Mouse (Mus musculus): ENCODE measurements around the gene Pin1.
"Not testable (repeated sequence)": the region's sequence is repeated elsewhere in the genome, so short reads cannot be mapped to it uniquely, and the experiment has no call there.

Gene Pin1

DNA sequence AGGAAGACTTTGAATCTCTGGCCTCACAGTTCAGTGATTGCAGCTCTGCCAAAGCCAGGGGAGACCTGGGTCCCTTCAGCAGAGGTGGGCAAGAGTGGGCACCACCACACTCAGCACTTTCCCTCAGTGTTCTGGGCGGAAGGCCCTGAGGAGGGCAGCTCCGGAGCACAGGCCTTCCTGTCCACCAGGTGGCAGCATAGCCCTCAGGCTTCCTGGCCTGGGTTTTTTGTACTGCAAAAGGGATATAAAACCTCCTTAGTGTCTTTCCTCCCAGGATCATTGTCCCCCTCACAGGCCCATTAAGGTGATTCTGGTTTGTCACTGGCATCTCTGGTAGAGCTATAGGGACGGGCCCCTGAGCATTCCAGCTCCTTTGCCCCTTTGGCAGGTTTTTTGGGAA, 10.4 kb downstream of the Pin1 start:
- DNase-seq (ENCODE audit: low read depth, low spot score): peak; percentile 66

DNA sequence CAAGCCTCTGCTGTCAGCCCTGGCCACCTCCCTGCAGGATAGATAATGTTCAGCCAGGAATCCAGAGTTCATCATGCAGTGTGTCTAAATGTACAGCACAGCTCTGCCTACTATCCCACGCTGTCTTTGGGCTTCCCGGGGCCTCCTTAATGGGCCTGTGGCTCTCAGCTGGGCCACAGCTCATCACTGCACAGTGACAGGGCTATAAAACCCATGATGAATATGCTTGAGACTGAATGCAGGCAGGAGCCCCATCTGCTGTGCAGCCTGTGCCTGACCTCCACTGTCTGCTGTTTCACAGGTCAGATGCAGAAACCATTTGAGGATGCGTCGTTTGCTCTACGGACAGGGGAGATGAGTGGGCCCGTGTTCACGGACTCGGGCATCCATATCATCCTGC, 11.0 kb downstream of the Pin1 start:
- no peak for DNase-seq (ENCODE audit: low read depth, low spot score)

DNA sequence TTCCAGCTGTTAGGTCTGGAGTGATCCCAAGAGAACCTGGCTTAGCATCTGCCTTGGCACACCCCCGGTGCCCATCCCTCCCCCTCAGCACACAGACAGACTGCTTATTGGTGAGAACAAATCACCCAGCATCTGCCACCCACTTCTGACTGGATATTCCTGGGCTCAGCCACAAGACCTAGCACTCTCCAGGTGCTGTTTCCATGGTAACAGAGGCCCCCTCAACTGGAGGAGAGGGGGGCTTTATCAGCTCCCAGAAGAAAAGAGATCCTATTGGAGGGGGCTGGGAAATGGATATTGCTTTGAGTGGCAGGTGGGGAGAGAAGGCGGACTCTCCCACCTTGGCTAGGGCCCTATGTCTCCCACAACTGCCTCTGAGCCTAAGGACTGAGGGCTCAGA, 12.1 kb downstream of the Pin1 start:
- DNase-seq (ENCODE audit: low read depth, low spot score): no peak

DNA sequence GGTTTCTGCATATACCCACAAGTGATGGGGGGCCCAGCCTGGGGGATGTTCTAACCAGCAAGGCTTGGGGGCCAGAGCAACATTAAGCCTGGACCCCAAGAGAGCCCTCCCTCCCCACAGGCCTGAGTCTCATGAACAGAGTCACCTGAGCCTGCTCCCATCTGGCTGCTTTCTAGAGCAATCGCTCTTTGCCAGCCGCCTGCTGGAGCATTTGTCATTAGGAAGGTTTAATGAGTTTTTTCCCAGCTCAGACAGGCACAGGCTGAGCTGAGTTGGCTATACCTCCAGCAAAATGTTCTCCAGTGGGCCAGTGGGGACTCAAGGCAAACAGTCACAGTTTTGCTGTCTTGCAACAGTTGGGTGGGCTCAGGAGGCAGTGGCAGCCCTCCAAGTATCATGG, 12.5 kb downstream of the Pin1 start:
- DNase-seq (ENCODE audit: low read depth, low spot score): no peak

DNA sequence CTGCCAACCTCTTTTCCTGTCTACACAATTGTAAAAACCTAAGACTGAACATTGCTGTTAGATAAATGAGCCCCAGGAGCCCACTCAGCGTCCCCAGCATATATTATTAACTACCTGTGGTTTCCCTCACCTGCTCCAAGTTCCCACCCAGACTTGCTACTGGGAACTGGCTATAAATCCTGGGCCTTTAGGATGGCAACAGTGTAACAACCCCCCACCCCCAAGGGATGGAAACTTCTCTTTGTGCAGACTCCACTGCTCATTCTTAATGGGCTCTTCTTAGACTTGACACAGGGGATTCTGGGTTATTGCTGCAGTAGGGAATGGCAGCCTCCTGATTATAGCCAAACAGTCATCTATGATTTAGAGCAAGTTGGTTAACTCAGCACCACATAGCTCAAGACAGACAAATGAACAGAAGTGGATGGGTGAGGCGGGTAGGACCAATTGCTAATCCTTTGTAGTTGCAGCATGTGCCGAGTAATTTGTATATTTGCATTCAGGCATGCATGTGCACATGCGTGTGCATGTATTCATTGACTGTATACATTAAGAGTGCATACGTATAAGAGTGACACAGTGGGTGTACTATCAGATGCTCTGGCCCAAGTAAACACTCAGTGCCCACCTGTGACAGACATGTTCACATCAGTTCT, 13.2 kb downstream of the Pin1 start:
- no peak for DNase-seq (ENCODE audit: low read depth, low spot score)

DNA sequence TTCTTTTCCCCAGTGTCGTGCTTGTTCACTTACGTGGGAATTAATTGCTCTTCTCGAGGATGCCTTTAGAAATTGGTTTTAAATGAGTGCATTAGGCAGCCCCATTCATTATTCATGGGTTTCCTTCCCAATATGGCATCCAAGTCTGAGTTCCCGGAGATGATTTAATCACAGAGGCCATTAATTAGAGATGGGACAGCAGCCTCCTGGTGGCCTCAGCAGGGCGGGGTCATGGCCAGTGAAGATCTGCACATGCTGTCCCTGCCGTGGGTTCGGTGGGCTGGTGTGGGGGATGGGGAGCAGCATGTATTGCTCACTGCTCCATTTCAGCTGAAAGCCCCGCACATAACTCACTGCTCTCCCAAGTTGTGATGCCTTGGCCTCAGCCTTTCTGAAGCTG, 14.0 kb downstream of the Pin1 start:
- no peak for DNase-seq (ENCODE audit: low read depth, low spot score)

DNA sequence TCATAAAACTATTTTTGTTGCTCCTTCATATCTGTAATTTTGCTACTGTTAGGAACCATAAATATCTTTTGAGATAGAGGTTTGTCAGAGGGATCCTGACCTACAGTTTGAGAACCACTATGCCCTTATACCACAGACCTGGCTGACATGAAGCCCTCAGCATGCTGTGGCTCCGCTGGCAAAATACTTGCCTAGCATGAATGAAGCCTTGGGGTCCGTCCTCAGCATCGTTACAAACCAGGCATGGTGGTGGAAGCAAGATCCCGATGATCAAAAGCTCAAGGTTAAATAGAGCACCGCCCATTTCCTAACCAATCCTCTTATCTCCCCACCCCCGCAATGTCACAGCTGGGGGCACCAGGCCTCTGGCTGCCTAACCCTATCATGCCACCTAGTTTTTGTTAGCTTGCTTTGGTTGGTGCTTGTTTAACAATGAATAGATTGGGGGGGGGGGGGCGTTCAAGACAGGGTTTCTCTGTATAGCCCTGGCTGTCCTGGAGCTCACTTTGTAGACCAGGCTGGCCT, 14.7 kb downstream of the Pin1 start:
- DNase-seq (ENCODE audit: low read depth, low spot score): peak; percentile 68

DNA sequence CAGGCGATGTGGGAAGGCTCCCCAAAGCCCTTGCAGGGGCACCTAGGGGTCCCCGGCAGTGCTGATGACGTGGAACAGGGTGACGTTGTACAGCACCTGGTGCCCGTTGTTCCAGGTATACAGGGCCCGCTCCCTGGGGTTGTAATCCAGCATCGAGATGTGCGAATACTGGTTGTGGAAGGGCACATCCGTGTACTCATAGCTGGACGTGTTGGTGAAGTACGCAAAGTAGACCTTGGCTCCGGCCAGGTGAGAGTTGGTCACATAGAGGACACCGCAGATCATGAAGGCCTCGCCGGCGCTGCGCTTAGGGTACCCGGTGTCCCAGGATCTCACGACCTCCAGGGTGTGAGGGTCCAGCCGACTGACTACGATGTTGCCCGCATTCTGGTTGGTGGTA, 16.2 kb downstream of the Pin1 start:
- no peak for DNase-seq (ENCODE audit: low read depth, low spot score)

DNA sequence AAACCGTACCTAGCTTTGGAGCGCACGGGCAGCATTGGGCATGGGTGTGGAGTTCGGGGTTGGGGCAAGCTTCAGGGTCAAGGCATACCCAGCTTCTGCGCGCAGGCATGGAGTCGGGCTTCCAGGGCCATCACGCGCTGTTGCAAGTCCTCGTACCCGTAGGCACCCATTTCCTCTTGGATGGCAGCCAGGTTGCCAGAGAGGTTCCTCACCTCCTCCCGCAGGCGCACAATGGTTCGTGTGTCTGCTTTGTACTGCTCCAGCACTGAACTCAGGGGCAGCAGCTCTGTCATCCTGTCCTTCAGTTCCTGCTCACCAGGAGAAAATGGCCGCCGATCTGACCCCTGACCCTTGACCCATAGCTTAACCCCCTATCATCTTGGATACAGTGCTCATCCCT, 20.2 kb downstream of the Pin1 start:
- no peak for DNase-seq (ENCODE audit: low read depth, low spot score)

DNA sequence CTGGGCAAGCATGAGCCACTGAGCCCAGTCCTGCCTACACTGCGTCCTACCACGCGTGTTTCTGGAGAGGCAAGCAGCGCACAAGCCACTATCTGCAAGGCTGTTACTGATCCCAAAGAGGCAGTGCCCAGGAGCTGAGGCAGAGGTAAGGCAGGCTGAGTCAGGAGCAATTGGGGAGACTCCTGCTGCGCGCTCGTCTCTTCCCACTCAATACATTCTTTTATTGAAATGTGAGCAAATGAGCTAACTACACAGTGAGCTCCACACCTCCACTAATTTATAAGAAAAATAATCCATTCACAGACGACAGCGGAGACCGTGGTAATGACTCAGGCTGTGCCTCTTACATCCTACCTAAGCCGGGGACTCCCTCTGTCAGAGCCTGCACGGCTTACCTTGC, 26.0 kb downstream of the Pin1 start:
- no peak for DNase-seq (ENCODE audit: low read depth, low spot score)

DNA sequence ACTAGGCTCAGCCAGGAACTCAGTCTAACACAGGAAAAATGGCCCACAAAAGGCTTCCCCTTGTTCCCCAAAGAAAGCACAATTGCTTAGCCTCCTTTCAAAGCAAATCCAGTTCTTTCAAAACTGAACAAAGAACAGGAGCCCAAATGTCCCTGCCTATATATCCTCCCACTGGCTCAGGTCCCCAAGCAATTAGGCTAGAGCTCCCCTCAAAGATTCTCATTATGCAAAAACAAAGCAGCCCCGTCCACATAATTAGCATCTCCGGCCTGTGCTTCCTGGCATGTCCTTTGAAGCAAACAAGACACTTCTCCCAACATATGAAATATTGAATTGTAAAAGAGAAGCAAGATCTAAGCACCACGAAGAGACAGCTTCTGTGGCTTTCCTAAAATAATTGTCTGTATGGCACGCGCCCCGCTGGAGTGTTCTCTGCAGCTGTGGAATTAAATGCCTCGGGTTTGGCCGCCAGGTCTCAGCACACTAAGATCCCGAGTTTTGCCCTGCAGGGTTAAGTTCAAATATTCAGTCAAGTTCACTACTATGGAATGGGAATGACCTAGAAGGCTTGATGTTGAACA, 28.6 kb downstream of the Pin1 start:
- DNase-seq (ENCODE audit: low read depth, low spot score): no peak

DNA sequence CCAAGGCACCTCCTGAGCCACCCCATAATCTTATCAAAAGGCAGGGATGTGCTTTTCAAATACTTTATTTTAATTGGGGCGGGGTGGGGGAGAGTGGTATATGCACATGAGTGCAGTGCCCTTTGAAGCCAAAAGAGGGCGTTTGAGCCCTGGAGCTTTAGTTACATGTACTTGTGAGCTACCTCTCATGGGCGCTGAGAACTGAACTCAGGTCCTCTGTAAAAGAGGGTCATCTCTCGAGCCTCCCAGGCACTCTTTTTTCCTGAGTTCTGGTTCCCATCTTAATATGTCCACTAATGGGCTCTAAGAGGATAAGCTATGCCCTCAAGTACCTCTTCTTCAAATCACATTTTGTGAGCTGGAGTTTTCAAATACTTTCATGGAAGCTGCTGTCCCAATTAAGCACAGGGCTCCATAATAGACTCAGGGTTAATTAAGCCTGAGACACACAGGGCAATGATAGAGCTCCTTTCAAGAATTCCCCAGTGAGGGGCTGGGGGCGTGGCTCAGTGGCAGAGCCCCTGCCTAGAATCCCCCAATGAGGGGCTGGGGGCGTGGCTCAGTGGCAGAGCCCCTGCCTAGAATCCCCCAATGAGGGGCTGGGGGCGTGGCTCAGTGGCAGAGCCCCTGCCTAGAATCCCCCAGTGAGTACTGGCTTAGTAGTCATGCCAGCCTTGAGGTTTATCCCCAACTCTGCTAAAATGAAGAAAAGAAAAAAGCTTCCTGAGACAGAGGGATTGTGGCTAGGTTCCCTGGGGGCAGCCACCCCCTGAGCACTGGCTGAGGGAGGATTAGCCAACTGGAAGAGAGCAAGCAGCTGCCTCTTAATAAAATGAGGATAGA, 29.9 kb downstream of the Pin1 start:
- peak; percentile 51 for DNase-seq (ENCODE audit: low read depth, low spot score)

DNA sequence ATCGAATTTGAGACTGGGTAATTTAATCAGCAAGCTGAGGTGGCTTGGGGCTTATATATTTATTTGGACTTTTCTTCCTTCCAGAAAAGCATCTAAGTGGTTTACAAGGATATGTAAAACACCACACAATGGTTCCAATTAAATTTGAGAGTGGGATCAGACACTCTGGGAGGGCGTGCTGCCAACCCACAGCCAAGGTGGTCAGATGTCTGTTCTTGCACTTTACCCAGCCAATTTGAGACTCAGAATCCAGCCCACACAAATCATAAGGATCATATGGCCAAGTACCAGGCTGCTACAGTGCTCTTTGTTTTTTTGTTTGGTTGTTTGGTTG, 30.5 kb downstream of the Pin1 start:
- DNase-seq (ENCODE audit: low read depth, low spot score): no peak

DNA sequence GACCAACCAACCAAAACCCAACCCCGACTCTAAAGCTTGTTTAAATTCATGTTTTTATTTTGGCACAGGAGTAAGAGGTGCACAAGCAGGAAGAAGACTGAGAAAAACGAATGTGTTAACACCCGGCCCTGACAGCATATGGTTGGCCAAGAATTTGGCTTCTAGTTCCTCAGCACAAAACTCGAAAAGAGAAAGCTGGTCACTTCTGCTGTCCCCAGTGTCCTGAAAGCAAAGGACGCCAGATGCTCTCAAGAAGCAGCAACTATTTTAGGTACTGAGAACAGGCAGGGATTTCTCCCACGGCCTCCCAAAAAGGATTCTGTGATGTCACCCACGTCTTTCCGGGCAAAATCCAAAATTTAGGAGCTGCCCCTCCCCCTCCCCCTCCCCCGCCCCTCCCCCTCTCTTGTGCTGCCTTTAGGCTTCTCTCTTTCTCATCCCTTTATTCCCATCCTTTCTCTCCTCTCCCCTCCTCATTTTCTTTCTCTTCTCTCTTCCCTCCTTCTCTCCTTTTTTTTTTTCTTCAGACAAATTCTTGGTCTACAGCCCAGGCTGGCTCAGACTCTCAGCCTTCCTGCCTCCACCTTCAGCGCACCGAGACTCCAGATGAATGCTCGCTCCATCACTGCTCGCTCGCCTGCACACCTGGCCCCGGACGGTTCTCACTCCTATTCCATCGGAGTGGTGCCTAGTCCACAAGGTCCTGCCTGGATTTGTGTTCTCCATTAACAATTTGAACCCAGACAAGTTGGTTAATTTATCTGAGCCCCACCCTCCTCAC, 33.4 kb downstream of the Pin1 start:
- DNase-seq (ENCODE audit: low read depth, low spot score): no peak

DNA sequence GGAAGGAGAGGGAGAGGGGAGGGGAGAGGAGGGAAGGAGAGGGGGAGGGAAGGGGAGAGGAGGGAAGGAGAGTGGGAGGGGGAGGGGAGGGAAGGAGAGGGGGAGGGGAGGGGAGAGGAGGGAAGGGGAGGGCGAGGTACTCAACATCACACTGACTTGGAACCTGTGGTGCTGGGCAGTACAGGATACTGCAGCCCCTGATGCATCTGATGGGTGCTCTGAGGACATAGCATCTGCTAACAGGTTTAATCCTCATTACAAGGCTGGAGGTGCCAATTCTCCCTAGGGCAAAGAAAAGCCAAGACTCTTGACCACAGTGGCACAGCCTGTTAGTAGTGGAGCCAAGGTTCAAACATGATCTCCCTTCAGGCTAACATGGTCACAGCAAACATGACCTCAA, 37.5 kb downstream of the Pin1 start:
- no peak for DNase-seq (ENCODE audit: low read depth, low spot score)

DNA sequence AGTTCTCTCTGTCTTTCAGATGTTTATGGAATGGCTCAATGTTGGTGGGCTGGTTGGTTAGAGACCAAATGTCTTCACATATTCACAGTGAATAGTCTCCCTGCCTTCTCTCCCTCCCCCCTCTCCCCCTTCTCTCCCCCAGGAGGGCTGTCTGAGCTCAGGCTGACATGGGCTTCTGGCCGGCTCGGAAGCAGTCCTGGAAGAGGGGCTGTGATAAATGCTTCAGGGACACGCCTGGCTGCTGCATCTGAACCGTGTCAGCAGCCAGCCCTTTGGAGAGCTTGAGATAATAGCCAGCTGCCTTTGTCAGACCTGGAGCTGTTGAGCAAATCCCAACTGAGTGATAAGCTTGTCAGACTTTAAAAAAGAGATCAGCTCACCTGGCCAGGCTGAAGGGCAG, 38.0 kb downstream of the Pin1 start:
- DNase-seq (ENCODE audit: low read depth, low spot score): no peak

DNA sequence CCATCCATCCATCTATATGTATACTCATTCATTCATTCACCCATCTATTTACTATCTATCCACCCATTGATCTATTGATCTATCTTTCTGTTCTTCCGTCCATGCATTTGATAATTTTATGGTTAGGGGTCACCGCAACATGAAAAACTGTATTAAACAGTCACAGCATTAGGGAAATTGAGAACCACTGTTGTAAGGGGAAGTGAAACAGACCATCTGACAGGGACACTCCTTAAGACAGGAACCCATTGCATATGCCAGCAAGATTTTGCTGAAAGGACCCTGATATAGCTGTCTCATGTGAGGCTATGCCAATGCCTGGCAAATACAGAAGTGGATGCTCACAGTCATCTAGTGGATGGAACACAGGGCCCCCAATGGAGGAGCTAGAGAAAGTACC, 38.6 kb downstream of the Pin1 start:
- not testable (repeated sequence) for DNase-seq (ENCODE audit: low read depth, low spot score)

DNA sequence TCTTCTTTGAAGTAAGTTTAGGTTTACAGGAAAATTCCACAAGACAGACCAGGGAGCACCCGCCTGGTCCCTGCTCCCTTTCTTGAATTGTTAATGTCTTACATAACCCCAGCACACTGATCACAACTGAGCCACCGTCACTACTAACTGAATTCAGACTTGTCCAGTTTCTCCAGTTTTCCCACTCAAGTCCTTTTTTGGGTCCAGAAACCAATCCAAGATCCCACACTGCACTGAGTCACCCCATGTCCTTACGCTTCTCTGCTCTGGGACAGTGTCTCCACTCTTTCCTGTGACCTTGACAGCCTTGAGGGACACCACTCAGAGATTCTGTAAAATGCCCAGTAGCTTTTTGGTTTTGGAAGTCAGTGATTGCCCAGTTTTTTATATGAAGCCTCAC, 41.0 kb downstream of the Pin1 start:
- no peak for DNase-seq (ENCODE audit: low read depth, low spot score)

DNA sequence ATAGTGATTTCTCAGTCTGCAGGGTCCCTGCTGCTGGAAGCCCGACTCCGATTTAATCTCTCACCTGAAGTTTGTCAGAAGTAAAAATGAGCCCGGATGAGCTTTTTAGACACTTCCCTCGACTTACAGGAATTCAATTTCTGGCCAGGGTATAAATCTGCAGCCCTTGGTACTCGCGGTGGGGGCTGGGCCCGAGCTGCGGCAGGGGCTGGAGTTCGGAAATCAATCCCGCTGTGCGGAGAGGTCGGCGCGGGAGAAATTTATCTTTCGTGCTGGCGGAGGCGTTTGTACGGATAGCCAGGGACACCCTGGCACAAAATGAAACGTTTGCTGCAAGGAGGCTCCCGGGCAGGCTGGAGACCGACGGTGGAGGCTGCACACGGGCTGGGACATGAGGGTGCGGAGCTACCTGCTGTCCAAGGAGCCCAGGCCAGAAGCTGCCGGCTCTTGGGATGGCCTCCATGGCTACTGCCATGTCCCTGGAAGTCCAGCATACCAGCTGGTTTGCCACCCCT, 42.9 kb downstream of the Pin1 start:
- peak; percentile 22 for DNase-seq (ENCODE audit: low read depth, low spot score)

DNA sequence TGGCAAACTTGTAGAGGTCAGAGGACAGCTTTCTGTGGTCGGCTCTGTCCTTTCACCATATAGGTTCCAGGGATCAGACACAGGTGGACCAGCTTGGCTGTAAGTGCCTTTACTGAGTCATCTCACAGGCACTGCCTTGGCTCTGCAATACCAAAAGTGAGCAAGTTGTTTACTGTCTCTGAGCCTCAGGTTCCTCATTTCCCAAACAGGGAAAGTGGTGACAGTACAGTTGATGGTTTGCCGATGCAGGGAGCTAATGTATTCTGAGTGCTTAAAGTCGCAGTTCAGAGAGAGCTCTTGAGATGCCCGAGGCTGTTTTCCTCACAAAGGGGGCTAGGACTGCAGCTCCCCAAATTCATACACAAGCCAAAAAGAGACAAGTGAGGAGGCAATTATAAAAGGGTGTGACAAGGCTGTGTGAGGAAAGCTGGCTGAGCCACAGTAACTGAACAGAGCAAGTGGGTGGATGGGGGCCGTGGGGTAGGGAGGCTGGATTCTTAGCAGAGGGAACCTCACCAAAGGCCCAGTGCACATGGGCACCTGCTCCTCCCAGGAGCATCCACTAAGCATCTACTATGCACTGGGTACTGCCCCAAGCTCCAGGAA, 44.3 kb downstream of the Pin1 start:
- DNase-seq (ENCODE audit: low read depth, low spot score): no peak

DNA sequence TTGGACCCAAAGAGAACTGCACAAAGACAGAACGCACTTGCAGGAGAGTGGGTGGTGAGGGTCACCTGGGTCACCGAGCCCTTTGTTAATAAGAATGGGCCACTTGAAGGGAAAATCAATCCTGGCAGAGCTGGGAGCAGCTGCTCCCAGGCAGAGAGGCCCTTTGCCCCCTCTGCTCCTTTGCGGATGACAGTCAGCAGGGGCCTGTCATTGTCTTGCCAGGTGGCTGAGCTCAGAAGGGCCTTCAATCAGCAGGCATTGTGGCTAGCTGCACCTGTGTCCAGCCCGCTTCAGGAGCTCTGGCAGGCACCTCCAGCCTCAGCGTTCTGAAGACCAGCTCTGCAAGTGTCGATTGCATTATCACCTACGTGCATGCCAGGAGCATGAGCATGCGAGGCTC, 45.6 kb downstream of the Pin1 start:
- no peak for DNase-seq (ENCODE audit: low read depth, low spot score)

All from R1 (cell line).